Mouse (Mus musculus) mammary gland, adult 2 months (tissue): Measurements from ENCODE around the gene Cfap45. TPM values are rescaled to one million over a fixed set of nuclear protein-coding genes. Genes with fewer than 3 reads are reported as not detected.

Experiments
- polyA plus RNA-seq: library from polyadenylated mRNA; depleted of rRNA; stranded (reverse); fragments of >200 nt; gene quantifications from 2 replicates; pipeline ENCODE4 v1.2.3, GENCODE M21; 2012; ENCODE audit warnings: low replicate concordance; rRNA removed

Cfap45 gene
- 0.68 and 1.2 TPM in 2 replicates for polyA plus RNA-seq

DNA sequence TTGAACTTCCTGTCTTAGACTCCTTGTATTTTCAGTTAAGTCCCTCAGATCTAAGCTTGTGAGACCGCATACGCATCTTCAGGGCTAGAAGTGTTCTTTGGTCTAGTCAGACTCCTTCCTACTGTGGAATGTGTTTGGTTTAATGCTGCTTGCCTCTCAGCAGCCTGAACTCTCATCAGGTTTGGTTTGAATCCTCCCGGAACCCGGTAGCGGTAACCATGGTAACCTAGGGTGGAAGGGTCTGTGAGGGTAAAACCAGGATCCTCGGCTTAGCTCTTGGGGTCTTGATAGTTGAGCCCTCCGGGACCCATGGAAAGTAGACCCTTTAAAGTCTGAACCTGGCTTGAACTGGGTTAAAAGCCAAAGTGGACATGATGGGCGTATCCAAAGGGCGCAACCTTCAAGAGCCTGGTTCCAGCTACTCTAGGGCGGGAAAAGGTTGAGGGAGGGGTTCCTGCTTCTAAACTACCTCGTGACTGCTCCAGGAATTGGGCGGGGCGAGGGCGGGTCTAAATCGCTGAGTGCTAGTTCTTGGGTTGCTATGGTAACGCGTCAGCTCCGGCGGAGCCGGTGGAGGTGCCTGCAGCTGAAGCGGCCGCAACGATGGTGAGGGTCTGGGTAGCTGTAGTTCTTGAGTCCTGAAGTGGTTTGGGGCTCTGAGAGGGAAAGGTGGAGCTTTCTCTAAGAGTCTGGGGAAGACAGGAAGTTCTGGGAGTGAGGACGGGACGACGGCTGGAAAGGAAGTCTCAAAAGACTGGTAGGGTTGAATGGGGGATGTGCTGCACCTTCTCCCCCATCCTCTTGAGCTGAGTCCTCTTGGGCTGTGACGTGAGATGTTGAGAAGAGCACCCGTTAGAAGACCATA lies at the start of gene Cfap45:
Cfap45 (plus strand) TSS at position 226 of the 865 bp plus-strand sequence.

DNA sequence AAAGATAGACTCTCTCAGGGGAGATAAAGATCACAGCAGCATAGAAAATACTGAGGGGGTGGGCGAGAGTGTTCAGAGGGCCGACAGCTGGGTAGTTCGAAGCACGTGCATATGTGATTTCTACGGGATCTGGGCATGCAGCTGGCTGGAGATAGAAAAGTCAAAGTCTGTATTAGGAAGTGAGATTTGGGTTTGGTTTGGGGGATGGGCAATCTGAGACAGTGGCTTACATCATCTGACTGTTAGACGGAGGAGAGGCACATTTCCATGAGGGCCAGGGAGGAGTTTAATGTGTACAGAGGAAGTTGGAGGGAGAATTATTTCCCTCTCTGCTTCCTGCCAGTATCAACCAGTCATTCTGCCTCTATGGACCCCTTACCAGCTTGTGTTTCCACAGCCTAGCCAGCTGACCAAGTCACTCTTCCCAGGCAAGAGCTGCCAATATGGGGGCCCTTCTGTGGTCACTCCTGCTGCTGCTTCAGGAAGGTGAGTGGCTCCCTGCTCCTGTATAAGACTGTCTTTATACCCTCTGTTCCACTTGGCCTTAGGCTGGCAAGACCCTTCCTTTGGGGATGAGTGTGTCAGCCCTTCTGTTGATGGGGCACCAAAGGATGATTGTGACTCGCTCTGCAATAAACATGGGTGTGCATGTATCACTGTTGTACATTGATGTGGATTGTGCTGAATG lies 45.4 kb upstream of the Cfap45 start, which contains the start of gene Slamf9:
Slamf9 (plus strand) TSS at position 305 of the 688 bp plus-strand sequence.

DNA sequence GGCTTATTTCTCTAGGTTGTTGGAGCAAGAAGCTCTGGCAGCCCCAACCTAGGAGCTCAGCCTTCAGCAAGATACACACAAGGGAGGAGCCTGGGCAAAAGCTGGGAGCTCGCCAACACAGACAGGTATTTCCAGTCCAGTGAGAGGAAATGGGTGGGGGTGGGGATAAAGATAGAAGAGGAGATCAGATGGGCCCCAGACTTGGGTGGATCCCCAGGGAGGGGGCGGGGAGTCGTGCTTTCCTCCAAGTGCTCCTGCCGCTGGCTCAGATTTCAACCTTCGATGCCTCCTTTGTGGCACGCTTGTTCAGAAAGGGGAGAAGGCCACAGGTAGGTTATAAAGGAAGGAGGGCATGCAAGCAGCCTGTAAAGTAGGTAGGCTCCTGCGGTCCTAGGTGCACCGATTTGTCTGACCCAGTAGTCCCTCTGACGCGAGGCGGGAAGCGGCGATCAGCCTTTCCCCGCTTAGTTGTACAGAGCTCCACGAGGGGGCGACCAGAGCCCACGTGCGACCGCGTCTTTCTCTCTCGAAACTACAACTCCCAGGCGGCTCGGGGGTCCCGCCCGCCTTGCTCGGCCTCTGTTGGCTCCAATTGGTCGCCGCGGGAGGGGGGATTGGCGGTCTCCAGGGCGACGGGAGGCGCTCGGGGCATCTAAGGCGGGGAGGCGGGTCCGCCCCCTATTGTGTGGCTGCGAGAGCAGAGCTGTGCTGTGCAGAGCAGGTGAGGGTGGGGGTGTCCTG lies 38.9 kb upstream of the Cfap45 start, which contains the start of gene Igsf9:
Igsf9 (plus strand) TSS at position 249 of the 741 bp plus-strand sequence.

DNA sequence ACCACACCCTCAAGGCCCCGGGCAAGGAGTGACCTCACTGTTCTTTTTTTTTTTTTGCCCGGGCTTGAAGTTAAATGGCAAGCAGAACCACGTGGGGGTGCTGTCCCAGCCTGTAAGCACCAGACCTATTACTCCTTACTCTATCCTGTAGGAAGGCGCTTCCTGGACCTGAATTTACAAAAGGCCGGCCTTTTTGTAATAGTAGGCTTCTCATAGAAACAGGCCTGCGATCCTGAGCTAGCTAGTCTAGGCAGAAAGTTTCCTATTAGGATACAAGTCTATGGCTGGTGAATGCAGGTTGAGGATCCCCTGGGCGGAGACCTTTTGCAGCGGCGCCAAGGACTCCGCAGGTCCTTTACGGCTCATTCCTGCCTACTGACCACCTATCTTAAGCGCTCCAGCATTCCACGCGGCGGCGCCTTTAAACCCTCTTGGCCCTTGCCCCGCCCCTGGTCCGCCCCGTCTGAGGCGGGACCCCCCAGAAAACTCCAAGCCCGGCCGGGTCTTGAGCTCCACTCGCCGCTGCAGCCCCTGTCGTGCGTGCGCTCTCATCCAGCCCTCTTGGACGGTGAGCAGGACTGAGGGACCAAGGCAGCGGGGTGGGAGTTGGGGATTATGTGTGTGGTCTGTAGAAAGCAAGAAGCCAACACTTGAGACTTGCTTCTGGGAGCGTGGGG lies 20.7 kb upstream of the Cfap45 start, which contains the start of gene Tagln2:
Tagln2 (plus strand) TSS at position 283 of the 677 bp plus-strand sequence.

DNA sequence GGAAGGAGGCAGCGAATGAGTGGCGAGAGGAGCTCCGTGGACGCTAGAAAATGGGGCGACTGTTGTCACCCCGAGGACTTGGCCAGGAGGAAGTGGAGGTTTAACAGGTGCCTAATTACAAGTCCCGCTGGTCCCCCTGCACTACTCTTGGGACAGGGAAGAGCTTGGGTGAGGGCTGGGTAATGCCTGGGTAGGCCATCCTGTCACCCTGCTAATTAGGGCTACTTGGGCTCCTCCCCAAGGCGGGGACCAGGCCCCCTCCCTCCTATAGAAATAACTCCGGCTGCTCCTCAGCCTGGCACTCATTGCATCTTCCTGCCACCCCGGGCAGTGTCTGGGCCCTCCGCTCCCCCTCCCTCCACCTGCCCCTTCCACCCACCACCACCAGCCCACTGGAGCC lies 35.0 kb downstream of the Cfap45 start, which contains the start of gene Vsig8:
Vsig8 (plus strand) TSS at position 301 of the 400 bp plus-strand sequence.

DNA sequence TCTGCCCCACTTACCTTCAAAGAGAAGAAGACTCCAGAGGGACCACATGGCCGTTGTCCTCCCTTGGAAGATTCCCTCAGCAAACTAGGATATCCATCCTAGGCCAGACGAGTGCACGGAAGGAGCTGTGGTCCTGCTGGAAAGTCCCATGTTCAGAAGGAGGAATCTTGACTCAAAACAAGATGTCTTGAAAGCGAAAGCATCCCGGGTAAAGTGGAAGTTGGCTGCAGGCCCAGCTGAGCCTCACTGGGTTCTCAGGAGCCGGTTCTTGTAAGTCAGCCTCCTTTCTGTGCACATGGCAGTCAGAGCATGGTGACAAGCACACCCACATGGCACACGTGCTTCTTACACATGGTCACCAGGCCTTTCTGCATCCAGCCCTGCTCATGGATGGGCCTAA lies 69.8 kb downstream of the Cfap45 start, which contains the start of gene Slamf8:
Slamf8 (minus strand) TSS at position 184 of the 400 bp plus-strand sequence.

Other genes with a start within 250 kb of the Cfap45 start
- 157 and 372 TPM in 2 replicates for gene Atp1a2, start 222.7 kb upstream of the Cfap45 start, polyA plus RNA-seq
- 0.10 and 0.18 TPM in 2 replicates for gene Kcnj9, start 191.5 kb upstream of the Cfap45 start, polyA plus RNA-seq
- 0.43 and 0.55 TPM in 2 replicates for gene Kcnj10, start 179.6 kb upstream of the Cfap45 start, polyA plus RNA-seq
- gene Pigm, start 144.3 kb upstream of the Cfap45 start, polyA plus RNA-seq: 8.8 and 14.8 TPM in 2 replicates
- 10.3 and 24.8 TPM in 2 replicates for gene Slamf9, start 45.4 kb upstream of the Cfap45 start, polyA plus RNA-seq
- gene Igsf9, start 39.0 kb upstream of the Cfap45 start, polyA plus RNA-seq: 36.1 and 38.8 TPM in 2 replicates
- gene Tagln2, start 20.8 kb upstream of the Cfap45 start, polyA plus RNA-seq: 232 and 274 TPM in 2 replicates
- 0.20 and 0.24 TPM in 2 replicates for gene Vsig8, start 35.1 kb downstream of the Cfap45 start, polyA plus RNA-seq
- gene Slamf8, start 69.8 kb downstream of the Cfap45 start, polyA plus RNA-seq: 9.1 and 10.8 TPM in 2 replicates
- gene Fcrl6, start 81.8 kb downstream of the Cfap45 start, polyA plus RNA-seq: 0.10 TPM in 1 of 2 replicates, not detected in the other
- 47.9 and 66.9 TPM in 2 replicates for gene Dusp23, start 112.2 kb downstream of the Cfap45 start, polyA plus RNA-seq
- gene Crp, start 177.3 kb downstream of the Cfap45 start, polyA plus RNA-seq: 0.36 TPM in 1 of 2 replicates, not detected in the other